Mouse (Mus musculus) B cell, adult 62 days (primary cell): ENCODE data around the gene Fam89a. TPM values are rescaled to one million over a fixed set of nuclear protein-coding genes. Genes with fewer than 3 reads are reported as not detected.

ENCODE experiments used
- total RNA-seq: library from RNA; stranded (reverse); gene quantifications from 4 replicates; pipeline ENCODE4 v1.2.4, GENCODE M21; 2023

The Fam89a gene
- 0.73 TPM in 1 of 4 replicates, not detected in the others for total RNA-seq

DNA sequence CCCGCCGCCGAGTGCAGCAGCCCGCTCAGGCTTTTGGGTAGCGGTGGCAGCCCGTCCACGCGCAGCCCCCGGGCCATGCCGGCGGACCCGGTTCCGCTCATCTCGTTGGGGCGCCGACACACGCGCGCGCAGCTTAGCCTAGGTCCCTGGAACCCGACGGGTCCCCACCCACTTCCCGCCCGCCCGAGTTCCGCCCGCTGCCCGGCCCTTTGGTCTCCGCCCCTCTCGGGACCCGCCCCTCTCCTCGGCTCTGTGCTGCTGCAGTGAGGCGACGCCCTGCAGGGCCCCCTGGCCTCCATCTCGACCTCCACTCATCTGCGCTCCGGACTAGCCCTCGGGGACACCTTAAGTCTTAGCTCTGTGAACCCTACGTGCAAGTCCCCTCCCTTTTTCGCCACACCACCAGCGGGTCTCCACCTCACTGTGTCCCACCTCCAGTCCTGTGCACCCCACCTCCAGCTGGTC lies at the start of gene Fam89a:
Gene Fam89a (minus strand): TSS at position 124 of the 465 bp plus-strand sequence.

DNA sequence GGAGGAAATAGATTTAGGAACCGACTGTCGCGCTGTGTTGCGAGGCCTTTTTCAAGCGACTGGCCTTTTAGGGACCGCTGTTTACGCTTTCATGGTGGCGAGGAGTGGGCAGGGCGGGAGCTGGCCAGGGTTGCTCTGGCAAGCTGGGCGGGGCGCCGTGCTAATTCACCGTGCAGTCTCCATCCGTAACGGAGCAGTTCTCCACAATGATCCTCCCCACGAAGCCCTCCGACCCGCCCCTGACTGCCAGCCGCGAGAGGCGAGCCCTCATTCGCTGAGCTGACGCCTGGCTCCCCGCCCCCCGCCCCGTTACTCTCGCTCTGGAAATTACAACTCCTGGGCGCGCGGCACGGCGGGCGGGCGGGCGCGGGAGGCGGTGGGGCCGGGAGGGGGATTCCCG lies 41.1 kb upstream of the Fam89a start, which contains the start of gene Trim67:
Gene Trim67 (plus strand): TSS at position 385 of the 400 bp plus-strand sequence.

DNA sequence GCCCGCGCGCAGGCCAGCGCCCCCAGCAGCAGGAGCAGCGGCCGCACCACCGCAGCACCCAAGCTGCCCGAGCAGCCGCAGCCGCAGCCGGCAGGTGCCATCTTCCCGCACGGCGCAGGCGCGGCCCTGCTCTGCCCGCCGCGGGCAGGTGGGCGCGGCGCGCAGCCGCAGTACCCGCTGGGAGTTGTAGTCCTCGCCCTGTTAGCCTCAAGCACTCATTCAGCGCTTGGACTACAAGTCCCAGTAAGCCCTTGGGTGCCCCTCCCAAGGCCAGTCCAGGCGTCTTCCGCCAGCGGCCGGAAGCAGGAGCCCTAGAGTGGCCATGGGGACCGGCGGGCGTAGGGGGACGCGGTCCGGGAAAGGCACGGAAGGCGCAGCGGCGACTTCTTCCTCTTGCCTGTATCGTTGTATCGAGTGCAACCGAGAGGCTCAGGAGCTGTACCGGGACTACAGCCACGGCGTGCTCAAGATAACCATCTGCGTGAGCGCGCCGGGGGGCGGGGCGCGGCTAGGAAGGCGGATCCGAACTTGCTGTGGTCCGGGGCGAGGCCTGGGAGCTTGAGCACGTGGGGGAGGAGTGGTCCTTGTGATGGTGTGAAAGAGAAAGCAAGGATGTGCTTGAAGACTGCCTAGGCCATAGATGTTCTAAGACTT lies 29.6 kb downstream of the Fam89a start, which contains the start of the genes Ttc13 and Arv1:
Gene Ttc13 (minus strand): TSS at position 122 of the 654 bp plus-strand sequence.
Gene Arv1 (plus strand): TSS at position 278 of the 654 bp plus-strand sequence.

Other genes starting within 250 kb of the Fam89a start
- 37.5 to 55.4 TPM (median 46.8 TPM) in 4 replicates for gene Cog2, start 231.1 kb downstream of the Fam89a start, total RNA-seq
- gene Agt, start 182.1 kb downstream of the Fam89a start, total RNA-seq: not detected in 4 replicates
- not detected in 4 replicates for gene Capn9, start 175.7 kb downstream of the Fam89a start, total RNA-seq
- gene 2310022B05Rik, start 88.5 kb downstream of the Fam89a start, total RNA-seq: 7.2 to 10.0 TPM (median 8.4 TPM) in 4 replicates
- gene Ttc13, start 29.8 kb downstream of the Fam89a start, total RNA-seq: 79.7 to 95.6 TPM (median 83.2 TPM) in 4 replicates
- 17.0 to 23.3 TPM (median 19.7 TPM) in 4 replicates for gene Arv1, start 29.7 kb downstream of the Fam89a start, total RNA-seq
- not detected in 4 replicates for gene Trim67, start 41.3 kb upstream of the Fam89a start, total RNA-seq
- 57.4 to 66.7 TPM (median 61.4 TPM) in 4 replicates for gene Gnpat, start 111.2 kb upstream of the Fam89a start, total RNA-seq
- gene 2810004N23Rik, start 111.3 kb upstream of the Fam89a start, total RNA-seq: 21.0 to 25.7 TPM (median 22.8 TPM) in 4 replicates
- gene Exoc8, start 145.9 kb upstream of the Fam89a start, total RNA-seq: 11.1 to 12.3 TPM (median 11.8 TPM) in 4 replicates
- gene Sprtn, start 146.1 kb upstream of the Fam89a start, total RNA-seq: 27.8 to 32.2 TPM (median 30.7 TPM) in 4 replicates
- 15.4 to 17.3 TPM (median 16.9 TPM) in 4 replicates for gene Egln1, start 197.5 kb upstream of the Fam89a start, total RNA-seq